Mouse (Mus musculus): Measurements from ENCODE around the gene Slc25a15. TPM values are rescaled to one million over a fixed set of nuclear protein-coding genes. Genes with fewer than 3 reads are reported as not detected.

Gene Slc25a15
- polyA plus RNA-seq, 1 experiment from 2014 or later = 27.4 TPM

Other genes starting within 250 kb of the Slc25a15 start
- gene Nek3, start 232.2 kb downstream of the Slc25a15 start, polyA plus RNA-seq (2016; fragmentation: Nextera tagmentation; extraction: Ambion mirVana) = 1.9 and 2.3 TPM in 2 replicates
- gene Ckap2, start 212.8 kb downstream of the Slc25a15 start, polyA plus RNA-seq (2016; fragmentation: Nextera tagmentation; extraction: Ambion mirVana) = 27.3 and 28.4 TPM in 2 replicates
- gene Vps36, start 205.8 kb downstream of the Slc25a15 start, polyA plus RNA-seq (2016; fragmentation: Nextera tagmentation; extraction: Ambion mirVana) = 13.4 and 13.9 TPM in 2 replicates
- gene Thsd1, start 171.3 kb downstream of the Slc25a15 start, polyA plus RNA-seq (2016; fragmentation: Nextera tagmentation; extraction: Ambion mirVana) = 4.2 and 4.5 TPM in 2 replicates
- not detected in 2 replicates for gene Tpte, start 115.2 kb downstream of the Slc25a15 start, polyA plus RNA-seq (2016; fragmentation: Nextera tagmentation; extraction: Ambion mirVana)
- gene Mrps31, start 12.8 kb upstream of the Slc25a15 start, polyA plus RNA-seq (2016; fragmentation: Nextera tagmentation; extraction: Ambion mirVana) = 33.7 and 35.1 TPM in 2 replicates